Mouse (Mus musculus) adrenal gland, postnatal 36 days (tissue): ENCODE measurements around the gene Tmc2. TPM values are rescaled to one million over a fixed set of nuclear protein-coding genes. Genes with fewer than 3 reads are reported as not detected.

ENCODE experiments used
- DNase-seq, 2 experiments: peaks; one replicate each; pipeline ENCODE4 v3.0.0; 2021; ENCODE audit warnings: mixed read lengths in 1 of 2
- total RNA-seq, 2 experiments: library from RNA; stranded (reverse); gene quantifications; 2 replicates each; pipeline ENCODE4 v1.2.3; 2021

The Tmc2 gene
- total RNA-seq, 2 experiments from 2014 or later: not detected

DNA sequence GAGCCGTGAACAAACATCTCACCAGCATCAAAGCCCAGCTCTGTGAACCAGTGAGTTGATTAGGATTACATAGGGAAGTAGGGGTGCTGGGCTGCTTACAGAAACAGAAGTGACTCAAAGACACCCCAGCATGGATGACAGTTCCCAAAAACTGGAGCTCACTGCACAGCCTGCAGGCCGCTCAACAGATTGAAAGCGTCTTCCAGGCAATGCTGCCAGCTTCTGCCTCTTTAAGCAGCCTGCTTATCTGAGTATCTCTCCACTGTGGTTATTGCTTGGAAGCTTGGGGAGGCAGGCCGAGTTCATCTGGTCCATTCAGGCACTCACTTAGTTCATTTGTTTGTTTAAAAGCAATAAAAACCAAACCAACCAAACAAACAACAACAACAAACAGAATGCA is 61.8 kb downstream of the Tmc2 start:
- DNase-seq: no peak

DNA sequence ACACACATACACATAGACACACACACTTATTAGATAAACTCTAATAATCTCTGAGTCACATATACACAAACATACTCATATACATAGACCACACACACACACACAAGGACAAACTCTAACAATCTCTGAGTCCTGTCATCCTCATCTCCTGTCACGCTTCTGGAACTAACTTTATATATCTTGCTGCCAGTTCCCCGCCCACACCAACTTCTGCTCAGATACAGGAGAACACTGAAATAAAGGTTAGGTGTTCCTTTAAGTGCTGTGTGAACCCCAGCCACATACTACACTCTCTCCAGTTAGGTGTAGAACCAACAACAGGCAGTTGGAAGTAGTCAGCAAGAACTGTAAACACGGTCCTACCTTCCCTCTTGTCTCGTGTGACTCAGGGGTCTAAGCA is 65.8 kb downstream of the Tmc2 start:
- DNase-seq: no peak

DNA sequence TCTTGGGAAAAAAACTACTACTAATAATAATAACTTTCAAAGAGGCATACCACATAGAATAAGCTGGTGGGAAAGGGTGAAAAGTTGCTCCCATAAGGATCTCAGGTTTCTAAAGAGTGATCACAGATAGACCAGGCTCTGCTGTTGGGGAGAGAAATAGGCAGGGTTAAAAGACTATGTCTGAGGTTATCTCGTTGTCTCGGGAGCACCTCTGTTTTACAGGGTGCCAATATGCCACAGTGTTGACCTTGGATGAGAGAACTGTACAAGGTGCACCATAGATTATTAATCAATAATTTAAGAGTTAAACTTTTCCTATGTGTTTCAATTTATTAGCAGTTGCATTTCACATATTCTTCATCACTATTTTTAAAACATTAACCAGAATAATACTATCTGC is 66.9 kb downstream of the Tmc2 start:
- DNase-seq: no peak

DNA sequence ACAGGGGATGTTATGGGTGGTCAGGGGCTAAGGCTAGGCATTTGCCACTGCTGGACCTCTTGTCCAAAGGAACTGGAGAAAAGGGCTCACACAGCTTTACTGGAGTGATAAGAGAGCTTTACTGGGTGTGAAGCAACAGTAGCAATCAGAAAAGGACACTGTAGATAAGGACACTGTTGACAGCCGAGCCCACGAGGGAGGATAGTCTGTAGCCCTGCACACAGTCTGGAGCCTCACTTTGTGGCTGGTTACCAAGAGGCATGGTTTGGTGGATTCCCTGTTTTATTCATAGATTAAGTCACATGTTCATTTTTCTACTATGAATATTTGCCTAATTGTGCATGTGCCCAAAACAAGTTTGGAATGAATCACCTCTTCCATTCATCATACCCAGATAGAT is 67.4 kb downstream of the Tmc2 start:
- DNase-seq: no peak

DNA sequence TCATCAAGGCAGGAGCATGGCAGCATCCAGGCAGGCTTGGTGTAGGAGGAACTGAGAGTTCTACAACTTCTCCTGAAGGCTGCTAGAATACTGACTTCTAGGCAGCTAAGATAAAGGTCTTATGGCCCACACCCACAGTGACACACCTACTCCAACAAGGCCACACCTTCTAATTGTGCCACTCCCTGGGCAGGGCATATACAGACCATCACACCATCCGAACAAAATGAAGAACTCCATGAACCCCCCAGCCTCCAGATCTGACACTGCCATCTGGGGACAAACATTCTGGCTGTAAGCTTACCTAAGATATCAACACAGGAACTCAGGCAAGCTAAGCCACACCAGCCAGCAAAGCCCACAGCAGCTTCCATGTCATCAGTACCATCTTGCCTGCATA is 70.5 kb downstream of the Tmc2 start:
- DNase-seq: no peak

DNA sequence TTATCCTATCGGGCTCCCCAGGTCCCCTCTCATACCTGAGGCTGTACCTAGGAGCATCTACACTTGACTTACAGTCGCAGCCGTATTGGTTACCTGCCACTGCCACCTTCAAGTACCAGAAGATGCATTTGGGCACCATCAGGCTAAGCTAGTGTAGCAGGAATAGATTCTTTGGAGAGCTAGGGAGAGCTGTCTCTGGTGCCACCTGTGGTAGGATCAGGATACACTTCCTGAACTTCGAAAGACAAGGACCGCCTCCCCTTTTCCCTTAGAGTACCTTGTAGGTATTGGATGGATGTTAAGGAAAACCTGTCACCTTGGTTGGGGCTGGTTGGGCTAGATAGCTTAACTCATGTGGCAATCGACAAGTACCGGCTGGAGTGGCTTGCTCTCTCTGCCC is 73.1 kb downstream of the Tmc2 start:
- no peak for DNase-seq

DNA sequence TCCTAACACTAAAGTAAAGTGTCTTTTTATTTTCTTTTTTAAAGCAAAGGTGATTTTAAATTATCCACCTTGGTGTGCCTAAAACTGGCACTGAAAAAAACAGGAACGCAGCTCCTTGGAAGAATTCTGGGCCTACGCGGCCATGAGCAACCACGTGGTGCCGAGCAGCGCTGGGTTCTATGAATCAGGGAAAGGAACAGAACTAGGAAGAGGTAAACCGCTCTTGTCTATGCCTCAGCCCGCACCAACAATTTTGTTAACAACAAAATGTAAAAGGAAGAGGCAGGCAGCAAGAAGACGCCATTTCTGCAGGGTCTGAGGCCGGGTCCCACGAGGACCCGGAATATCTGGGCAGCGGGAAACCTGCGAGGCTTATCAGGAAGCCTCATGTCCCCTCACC is 78.7 kb downstream of the Tmc2 start:
- DNase-seq: peak; percentile 47 to 48

DNA sequence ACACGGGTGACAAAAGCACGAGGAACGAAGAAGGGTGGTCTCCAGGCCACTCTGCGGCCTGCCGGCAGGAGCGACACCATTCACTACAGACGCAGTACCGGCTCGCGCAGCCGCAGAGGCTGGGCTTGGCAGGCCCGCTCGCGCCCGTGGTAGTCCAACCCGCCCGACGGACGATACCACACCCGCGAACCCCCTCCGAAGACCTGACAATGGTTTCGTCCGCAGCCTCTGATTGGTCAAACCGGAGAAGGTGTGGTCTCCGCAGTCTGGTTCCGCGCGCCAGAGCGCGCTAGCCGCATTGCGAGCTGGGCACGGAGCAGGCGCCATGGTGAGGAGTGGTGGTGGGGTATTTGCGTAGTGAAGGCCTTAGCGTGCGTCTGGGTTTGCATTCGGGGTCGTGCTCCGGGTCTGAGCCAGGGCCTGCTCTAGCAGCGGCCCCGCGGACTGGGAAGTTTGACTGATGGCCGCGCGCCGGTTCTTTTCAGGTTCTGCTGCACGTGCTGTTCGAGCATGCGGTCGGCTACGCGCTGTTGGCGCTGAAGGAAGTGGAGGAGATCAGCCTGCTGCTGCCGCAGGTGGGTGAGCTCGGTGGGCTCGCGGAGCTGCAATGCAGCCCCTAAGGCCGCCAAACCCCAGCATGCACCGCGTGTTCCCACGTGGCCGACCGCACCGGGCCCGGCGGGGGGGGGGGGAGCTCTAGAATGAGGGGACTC is 79.3 kb downstream of the Tmc2 start, which contains the start of gene Nop56:
Nop56 (plus strand) TSS at position 282 of the 713 bp plus-strand sequence.
- DNase-seq: peak; percentile 98 to 99

DNA sequence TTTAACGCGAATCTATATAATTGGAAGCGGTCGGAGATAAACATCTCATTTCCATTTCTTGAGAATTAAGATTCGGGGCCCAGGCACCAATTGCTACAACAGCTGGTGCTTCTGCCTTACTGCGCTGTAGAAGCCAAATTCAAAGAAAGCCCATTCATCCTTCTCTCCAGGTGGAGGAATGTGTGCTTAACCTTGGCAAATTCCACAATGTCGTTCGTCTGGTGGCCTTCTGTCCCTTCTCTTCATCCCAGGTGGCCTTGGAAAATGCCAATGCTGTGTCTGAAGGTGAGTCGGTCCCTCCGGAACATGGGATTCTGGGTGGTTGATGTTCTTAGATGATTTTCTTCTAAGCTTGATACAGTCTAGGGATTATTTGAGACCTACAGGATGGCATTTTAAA is 79.9 kb downstream of the Tmc2 start:
- DNase-seq: no peak

DNA sequence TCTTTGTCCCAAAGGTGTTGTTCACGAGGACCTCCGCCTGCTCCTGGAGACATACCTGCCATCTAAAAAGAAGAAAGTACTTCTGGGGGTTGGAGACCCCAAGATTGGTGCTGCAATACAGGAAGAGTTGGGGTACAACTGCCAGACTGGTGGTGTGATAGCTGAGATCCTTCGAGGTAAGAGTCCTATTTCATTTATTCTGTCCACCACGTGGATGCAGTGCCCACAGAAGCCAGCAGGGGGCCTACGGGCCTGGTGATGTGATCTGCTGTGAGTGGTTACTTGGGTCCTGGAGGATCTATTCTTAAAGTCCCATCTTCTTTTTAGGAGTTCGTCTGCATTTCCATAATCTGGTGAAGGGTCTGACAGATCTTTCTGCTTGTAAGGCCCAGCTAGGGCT is 80.7 kb downstream of the Tmc2 start:
- DNase-seq: peak; percentile 64 to 74

DNA sequence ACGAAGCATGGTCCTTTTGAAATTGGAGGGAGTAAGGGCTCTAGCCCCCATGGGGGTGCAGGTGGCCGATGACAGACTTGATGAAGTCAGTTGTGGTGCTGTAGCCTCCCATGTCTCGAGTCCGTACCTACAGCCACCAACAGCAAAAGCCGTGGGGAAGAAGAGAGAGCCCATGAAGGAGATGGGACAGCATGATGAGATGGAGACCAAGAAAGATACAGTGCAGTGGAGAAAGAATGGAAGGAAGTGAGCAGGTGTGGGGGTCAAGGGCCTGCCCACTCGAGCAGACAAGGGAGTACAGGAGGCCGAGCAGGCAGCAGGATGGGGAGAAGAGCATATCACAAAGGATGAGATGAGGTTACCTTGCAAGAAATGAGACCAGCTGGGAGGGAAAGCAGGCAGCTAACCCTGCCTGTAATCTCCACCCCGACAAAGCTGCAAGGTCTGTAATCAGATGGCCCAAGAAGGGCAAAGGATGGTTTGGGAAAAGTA is 84.7 kb downstream of the Tmc2 start:
- DNase-seq: no peak

DNA sequence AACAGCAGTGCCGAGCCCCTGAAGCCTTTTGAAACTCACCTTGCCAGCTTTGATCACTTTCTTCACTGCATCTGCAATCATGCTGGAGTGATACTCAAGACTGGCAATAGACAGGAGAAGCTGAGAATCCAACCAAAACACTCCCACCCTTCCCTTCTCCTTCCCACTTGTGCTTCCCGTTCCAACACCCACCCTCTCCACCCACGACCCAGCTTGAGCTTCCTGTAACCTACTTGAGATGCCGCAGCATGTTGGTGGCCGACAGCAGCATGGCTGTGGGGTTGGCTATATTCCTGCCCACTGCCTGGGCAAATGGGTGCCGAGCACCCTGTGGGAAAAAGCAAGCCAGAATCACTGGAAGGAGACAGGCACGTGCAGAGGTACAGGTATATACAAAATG is 85.2 kb downstream of the Tmc2 start:
- no peak for DNase-seq

DNA sequence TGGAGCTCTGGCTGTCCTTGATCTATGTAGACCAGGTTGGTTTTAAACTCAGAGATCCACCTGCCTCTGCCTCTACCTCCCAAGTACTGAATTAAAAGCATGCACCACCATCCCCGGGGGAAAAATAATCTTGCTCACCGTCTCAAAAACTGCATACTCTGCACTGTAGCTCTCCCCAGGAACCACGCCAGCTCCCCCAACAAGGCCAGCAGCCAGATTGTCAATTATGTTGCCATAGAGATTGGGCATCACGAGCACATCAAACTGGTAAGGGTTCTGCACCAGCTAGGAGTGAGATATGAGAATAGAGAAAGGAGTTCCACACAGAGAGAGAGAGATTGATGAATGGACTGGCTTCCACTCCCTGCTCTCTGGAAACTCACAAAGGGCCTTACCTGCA is 85.8 kb downstream of the Tmc2 start:
- DNase-seq: no peak

DNA sequence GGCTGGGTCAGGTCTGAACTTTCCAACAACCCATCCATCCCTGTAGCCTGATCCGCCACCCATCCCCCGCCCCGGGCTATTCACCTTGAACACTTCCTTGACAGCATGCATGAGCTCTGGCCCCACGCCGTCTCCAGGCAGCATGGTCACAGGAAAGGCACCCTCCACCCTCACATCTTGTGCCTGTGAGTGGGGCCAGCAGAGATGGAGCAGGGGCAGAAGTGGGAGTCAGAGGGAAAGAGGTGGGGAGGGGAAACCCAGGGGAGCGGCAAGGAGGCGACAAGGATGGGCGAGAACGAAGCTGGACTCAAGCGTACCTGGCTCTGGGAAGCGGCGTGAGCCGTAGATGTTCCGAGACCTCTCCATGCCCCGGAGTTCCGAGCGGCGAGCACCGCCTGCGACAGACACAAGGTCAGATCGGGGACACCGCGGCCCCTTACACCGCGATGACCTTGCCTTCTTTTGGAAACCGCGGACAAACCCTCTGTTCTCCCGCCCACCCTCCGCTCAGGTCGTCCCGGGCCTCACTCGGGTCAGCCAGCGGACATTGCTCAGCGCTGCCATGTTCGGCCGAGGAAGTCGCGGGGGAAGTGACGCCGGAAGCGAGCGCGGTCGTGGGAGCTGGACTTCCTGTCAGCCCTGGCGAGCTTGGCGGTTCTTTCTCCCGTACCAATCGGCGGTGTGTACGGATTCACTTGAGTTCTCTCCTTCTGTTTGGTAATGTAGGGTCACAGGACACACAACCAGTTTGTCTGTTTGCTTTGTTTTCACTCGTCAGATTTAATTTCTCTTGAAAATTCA is 89.1 kb downstream of the Tmc2 start, which contains the start of gene Idh3b:
Idh3b (minus strand) TSS at position 694 of the 801 bp plus-strand sequence.
- DNase-seq: peak; percentile 94 to 95

DNA sequence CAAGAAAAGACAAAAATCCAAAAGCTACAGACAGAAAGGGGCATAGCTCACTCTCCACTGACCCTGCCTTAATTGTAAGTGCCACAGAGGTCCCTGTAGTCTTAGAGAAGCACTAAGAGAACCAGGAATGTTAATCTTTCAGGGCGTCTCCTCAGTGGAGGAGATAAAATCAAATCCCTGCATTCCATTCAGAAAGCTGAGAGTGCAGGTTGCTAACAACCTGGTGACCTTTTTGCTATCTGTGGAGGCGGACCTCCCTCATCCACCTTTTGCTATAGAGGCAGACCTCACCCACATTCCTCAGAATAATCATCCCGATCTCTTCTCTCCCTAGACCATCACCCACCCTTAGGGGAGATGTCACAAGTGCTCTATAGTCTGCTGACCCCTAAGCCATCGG is 94.1 kb downstream of the Tmc2 start:
- DNase-seq: no peak

DNA sequence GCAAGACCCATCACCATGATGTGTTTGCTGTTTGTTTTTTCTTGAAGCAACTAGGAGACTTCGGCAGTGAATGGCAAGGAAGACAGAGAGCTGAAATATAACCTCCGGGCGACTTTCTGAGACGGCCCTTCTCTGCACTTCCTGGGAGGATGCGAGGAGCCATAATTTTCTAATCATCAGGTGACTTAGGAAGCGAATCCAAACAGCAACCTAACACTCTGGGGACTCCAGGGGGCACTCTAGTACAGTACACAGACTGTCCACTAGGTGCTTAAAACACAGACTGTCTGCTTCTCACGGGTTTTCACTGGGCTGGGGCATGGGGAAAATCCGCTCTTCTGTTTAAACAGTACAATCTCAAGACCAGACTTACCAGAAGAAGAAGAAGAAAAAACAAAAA is 96.4 kb downstream of the Tmc2 start:
- DNase-seq: peak; percentile 65 to 77

DNA sequence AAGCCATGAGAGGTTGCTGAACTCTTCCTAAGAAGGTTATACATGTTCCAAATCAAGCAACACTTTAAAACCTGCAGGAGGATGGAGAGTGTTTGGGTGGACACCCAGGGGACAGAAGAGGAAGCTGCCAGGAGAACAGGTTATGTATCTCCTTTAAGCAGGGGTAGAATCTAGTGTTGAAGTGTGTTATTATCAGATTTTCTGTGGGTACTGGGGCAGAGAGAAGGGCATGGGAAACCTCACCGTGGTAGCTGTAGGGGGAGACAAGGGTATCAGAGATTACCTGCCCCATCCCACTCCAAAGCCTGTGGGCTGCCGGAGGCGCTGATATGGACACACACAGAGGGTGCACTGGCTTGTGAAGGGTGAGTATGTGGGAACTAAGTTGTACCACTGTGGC is 98.0 kb downstream of the Tmc2 start:
- DNase-seq: no peak

DNA sequence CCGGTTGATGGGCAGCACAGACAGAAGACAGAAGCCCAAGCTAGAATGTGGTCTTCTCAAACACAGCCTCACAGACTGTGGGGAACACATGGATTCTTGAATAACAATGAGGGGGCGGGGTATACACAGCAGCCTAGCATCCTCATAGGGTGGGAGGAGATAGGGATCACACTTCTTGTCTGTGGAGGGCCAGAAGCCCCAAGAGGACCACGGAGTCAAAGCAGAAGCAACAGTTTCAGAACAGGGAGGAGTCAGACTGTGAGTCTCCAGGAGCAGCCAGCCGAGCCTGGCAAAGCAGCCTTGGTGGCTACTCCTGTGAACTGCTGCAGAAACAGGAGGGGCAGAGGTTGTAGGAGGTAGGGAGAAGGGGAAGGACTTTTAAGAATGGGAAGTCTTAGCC is 98.5 kb downstream of the Tmc2 start:
- no peak for DNase-seq

DNA sequence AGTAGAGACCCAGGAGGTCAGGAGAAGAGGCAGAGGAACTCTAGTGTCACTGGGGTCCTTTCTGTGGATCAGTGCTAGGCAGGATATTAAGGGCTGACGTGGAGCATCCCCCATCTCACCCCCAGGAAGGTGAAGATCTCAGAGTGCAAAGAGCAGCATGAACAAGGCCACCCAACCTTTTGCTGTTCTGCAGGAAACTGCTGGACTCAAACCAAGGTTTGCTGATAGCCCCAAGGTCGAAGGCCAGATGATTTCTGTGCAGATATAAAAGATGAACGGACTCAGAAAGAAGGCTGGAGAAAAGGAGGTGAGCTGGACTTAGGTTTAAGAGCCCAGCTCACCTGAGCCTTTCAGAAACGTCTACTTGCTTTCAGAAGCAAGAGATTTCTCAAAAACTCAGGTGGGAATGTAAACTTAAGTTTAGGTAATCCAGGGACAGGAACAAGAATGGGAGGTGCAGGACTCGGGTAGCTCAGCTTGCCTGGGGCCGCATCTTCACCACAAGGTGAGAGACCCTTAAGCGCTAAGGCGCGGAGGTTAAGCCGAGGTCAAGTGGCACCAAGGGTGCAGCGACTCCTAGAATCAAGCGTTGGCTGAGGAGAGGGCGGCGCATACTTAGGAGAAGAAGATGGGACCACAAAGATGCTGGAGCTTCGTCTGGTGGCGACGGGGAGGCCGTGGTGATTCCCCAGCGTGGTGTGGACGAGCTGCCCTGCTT is 99.4 kb downstream of the Tmc2 start:
- no peak for DNase-seq

DNA sequence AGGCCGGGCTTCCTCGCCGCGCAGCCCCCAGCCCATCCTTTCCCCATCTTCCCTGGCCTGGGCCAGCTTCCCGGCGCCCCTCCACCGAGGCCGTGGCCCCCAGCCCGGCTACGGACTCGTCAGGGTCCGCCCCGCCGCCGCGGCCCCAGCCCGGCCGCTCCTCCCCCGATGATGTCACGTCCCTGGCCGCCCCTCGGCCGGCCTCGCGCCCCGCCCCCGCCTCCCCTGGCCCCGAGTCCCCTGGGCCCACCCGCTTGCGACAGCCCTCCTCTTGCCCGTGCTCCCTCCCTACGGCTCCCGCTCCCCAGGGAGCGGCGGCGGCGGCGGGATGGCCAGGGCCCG is 99.9 kb downstream of the Tmc2 start, which contains the start of gene Ebf4:
Ebf4 (plus strand) TSS at position 234 of the 342 bp plus-strand sequence.
- peak; percentile 66 to 81 for DNase-seq

DNA sequence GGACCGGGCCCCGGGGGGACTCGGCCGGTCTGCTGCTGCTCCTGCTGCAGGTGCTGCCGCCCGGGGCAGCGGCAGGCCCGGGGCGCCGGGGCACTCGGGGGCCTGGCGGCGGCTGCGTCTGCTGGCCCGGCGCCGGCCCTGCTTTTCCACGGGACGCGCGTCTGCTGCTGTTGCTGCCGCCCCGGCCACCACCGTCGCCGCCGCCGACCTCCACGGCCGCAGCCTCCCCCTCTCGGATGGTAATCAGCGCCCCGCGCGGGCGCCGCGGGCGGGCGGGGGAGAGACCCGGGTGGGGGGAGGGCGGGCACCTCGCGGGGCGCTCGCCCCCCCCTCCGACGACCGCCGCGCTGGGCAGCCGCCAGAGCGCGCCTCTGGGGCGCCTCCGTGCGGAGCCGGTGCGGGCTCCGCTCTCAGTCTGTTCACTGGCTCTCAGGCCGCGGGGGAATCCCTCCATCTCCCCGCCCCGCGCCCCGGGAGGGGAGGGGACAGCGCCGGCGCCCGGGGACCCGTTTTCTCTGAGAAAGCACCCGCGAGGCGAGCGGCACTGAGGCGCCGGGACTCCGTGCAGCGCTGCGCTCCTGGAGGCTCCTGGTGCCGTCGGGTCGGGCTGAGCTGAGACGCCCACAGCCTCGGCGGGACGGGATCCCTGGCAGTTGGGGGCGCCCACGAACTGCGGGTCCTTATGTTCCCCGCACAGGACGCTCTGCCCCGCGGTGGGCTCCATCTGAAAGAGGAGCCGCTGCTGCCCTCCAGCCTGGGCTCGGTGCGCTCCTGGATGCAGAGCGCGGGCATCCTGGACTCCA is 100.5 kb downstream of the Tmc2 start:
- DNase-seq: peak; percentile 60 to 77
